Mouse (Mus musculus): ENCODE data around the gene Parp3.

DNA sequence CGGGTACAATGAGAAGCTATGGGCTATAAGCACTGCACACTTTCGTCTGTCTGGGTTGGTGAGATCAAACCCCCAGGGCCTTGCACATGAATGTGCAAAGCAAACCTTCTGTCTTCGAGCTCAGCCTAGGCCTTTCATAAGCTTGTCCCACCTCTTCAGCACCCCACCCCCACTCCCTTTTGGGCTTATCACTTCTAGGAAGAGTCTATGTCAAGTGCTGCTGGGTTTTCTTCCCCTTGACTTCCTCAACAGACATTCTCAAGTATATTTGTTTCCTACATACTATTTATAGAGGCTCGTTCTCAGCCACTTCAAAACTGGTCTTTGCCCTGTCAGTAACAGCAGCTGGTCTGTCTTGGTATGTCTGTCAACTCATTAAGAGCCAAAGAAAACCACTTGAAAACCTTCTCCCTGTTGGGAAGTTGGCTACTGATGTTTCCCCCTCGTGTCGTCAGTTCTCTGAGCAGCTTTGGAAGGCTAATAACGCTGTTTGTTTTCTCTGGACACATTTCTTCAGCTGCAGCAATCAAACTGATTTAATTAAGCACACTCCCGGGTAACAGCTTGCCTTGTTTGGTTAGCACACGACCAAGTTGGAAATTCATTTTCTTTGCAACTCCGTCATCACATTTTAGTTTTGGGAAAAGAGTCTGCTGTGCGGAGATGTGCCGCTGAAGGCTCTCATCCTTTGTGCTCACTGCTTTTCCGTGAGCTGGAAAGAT, 36.1 kb upstream of the Parp3 start:
- TF ChIP-seq POLR2A (IDR thresholded peaks at IDR 0.05; ENCODE audit: low read depth, low read length) (no peak), CTCF (conservative IDR thresholded peaks at IDR 0.05; ENCODE audit: insufficient read depth, insufficient read length, low read depth, low read length) (no peak)

Data from kidney, adult 2 months (tissue).